Mouse (Mus musculus) limb, embryonic 14.5 days (tissue): ENCODE measurements around the gene Med27. TPM values are rescaled to one million over a fixed set of nuclear protein-coding genes. Genes with fewer than 3 reads are reported as not detected.

Experiments
- ATAC-seq: fragments of 200-750 bp; cut with Nextera tagmentation; 2 replicates; pipeline ENCODE4 v1.8.0; 2017; ENCODE audit warnings: low read depth, moderate number of reproducible peaks, moderate TSS enrichment; ENCODE audit not compliant: low FRiP score
- DNase-seq: peaks from one replicate; pipeline ENCODE4 v3.0.0-alpha.2; 2015; ENCODE audit warnings: low spot score
- H3K27ac ChIP-seq: fragments of 300-500 bp; sonication (generic); replicated peaks from 2 replicates; pipeline ENCODE4 v1.5.1; 2014; ENCODE audit warnings: low read depth, mild to moderate bottlenecking, low read length, moderate library complexity, mixed read lengths
- H3K27me3 ChIP-seq: fragments of 300-500 bp; sonication (generic); 2 replicates; pipeline ENCODE4 v1.6.1; 2014; ENCODE audit warnings: low read length, mixed read lengths; ENCODE audit not compliant: control insufficient read depth, insufficient read depth
- H3K36me3 ChIP-seq: fragments of 300-500 bp; sonication (generic); 2 replicates; pipeline ENCODE4 v1.6.1; 2014; ENCODE audit warnings: mild to moderate bottlenecking, low read length, moderate library complexity, mixed read lengths; ENCODE audit not compliant: control insufficient read depth, insufficient read depth
- H3K4me1 ChIP-seq: fragments of 300-500 bp; sonication (generic); 2 replicates; pipeline ENCODE4 v1.6.1; 2014; ENCODE audit warnings: antibody characterized with exemption, low read length, mixed read lengths; ENCODE audit not compliant: control insufficient read depth, insufficient read depth
- H3K4me2 ChIP-seq: fragments of 300-500 bp; sonication (generic); replicated peaks from 2 replicates; pipeline ENCODE4 v1.6.1; 2014; ENCODE audit warnings: low read depth, mild to moderate bottlenecking, low read length, moderate library complexity; ENCODE audit not compliant: severe bottlenecking
- H3K4me3 ChIP-seq: fragments of 300-500 bp; sonication (generic); replicated peaks from 2 replicates; pipeline ENCODE4 v1.5.1; 2014; ENCODE audit warnings: low read length
- H3K9ac ChIP-seq: fragments of 300-500 bp; sonication (generic); 2 replicates; pipeline ENCODE4 v1.6.1; 2014; ENCODE audit warnings: mild to moderate bottlenecking, low read depth, low read length, moderate library complexity; ENCODE audit not compliant: severe bottlenecking
- H3K9me3 ChIP-seq: fragments of 300-500 bp; sonication (generic); 2 replicates; pipeline ENCODE4 v1.6.1; 2016; ENCODE audit warnings: low read length; ENCODE audit not compliant: control insufficient read depth
- POLR2A ChIP-seq: fragments of 200-500 bp; IDR thresholded peaks from 2 replicates; pipeline ENCODE4 v1.8.0; 2012; ENCODE audit warnings: inconsistent platforms, mild to moderate bottlenecking, moderate library complexity, borderline replicate concordance; ENCODE audit not compliant: insufficient read depth, insufficient read length; ENCODE audit errors: extremely low read depth
- WGBS: fragments of 180-500 bp; shearing (Covaris S2); extraction: QIAGEN DNeasy Blood & Tissue Kit; methylation state at CpG from one replicate; pipeline ENCODE4 v1.1.7; 2014; 5-methylcytosine and 5-hydroxymethylcytosine counted together
- polyA plus RNA-seq, 2 experiments: library from polyadenylated mRNA; depleted of rRNA in 1 of 2; stranded (reverse) in 1 of 2; unstranded in 1 of 2; fragments of >200 nt; fragmentation: Nextera tagmentation in 1 of 2; extraction: Ambion mirVana in 1 of 2; gene quantifications; 2 replicates each; pipeline versions ENCODE4 v1.2.1 to v1.2.3; 2012 to 2014

Gene Med27
- polyA plus RNA-seq, 2 experiments, result 45.6 to 49.4 TPM

DNA sequence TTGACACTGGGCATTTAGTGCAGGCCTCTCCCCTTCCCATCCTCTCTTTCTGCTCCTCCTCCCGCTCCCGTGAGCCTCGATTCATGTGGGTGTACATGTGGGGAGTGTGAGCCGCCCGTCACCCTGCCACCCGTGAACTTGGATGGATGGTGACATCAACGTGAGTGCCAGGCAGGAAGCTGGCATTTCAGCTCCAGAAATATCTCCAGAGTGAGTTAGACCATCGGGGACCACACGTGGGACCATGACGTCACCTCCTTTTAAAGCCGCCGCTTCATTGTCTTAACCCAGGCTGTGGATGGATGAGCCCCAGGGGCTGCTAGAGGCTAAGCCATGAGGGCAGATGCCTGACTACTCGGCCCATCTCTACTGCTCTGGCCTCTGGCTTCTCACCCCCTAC, 195.4 kb downstream of the Med27 start:
- no peak for ATAC-seq
- H3K4me3 ChIP-seq, result no peak overlapping the region
- H3K27ac ChIP-seq, result no peak overlapping the region
- TF ChIP-seq POLR2A, result no peak
- H3K27me3 ChIP-seq, result no peaks in the 10 kb centered on the region
- 76% methylated on average over 13 of the region's 13 CpGs for WGBS
- no peaks in the 10 kb centered on the region for H3K36me3 ChIP-seq
- H3K4me2 ChIP-seq, result no peak overlapping the region
- H3K4me1 ChIP-seq, result peaks cover 7% of the 10 kb centered on the region; the same call in 1 of the 2 replicates
- H3K9ac ChIP-seq, result no peak overlapping the region
- no peak for DNase-seq
- no peaks in the 10 kb centered on the region for H3K9me3 ChIP-seq

DNA sequence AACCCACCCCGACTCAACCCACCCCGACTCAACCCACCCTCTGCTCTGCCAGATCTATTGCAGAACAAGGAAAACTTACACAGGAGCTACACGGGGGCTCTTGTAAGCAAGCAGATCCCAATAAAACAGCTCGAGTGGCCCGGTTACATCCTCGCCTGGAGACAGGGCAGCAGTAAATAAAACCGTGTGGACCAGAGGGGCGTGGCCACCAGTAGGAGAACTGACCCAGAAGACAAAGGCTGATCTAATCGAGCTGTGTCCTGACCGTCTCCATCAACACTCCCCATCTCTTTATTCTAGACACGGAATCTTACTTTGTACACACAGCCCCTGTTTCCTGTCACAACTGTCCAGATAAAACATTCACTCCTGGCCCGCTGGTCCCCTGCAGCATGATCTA, 200.0 kb downstream of the Med27 start:
- Histone ChIP-seq H3K4me2 (peak overlapping the region; percentile 28; the same call in 1 of the 2 replicates), H3K9me3 (no peaks in the 10 kb centered on the region), H3K27ac (no peak overlapping the region), H3K27me3 (no peaks in the 10 kb centered on the region), H3K4me3 (no peak overlapping the region), H3K4me1 (peaks cover 7% of the 10 kb centered on the region; the same call in 1 of the 2 replicates), H3K36me3 (no peaks in the 10 kb centered on the region), H3K9ac (no peak overlapping the region)
- no peak for ATAC-seq
- no peak for TF ChIP-seq POLR2A
- DNase-seq, result no peak
- WGBS, result 11% methylated on average over 12 of the region's 12 CpGs

- no peak for TF ChIP-seq POLR2A
- Histone ChIP-seq H3K4me1 (no peaks in the 10 kb centered on the region), H3K9ac (no peak overlapping the region), H3K9me3 (no peaks in the 10 kb centered on the region), H3K4me3 (no peak overlapping the region), H3K36me3 (no peaks in the 10 kb centered on the region), H3K27ac (no peak overlapping the region), H3K4me2 (no peak overlapping the region), H3K27me3 (no peaks in the 10 kb centered on the region)
- WGBS, result 75% methylated on average over 7 of the region's 7 CpGs
- ATAC-seq, result no peak
- no peak for DNase-seq
Observed at GRCm38 (mm10) chr2:29551816-29552585, 205.4 kb downstream of the Med27 start.

GRCm38 (mm10) chr2:29553945-29554634, 207.5 kb downstream of the Med27 start:
- no peak for TF ChIP-seq POLR2A
- no peak overlapping the region for H3K9ac ChIP-seq
- H3K4me2 ChIP-seq, result no peak overlapping the region
- H3K4me1 ChIP-seq, result no peaks in the 10 kb centered on the region
- ATAC-seq (no peak), DNase-seq (no peak)
- H3K9me3 ChIP-seq, result no peaks in the 10 kb centered on the region
- no peaks in the 10 kb centered on the region for H3K27me3 ChIP-seq
- 67% methylated on average over 4 of the region's 4 CpGs for WGBS
- H3K27ac ChIP-seq, result no peak overlapping the region
- no peak overlapping the region for H3K4me3 ChIP-seq
- no peaks in the 10 kb centered on the region for H3K36me3 ChIP-seq

GRCm38 (mm10) chr2:29558561-29558960, 211.9 kb downstream of the Med27 start:
- ATAC-seq (no peak), DNase-seq (no peak)
- no peaks in the 10 kb centered on the region for H3K36me3 ChIP-seq
- no peak overlapping the region for H3K9ac ChIP-seq
- H3K27ac ChIP-seq, result no peak overlapping the region
- H3K9me3 ChIP-seq, result no peaks in the 10 kb centered on the region
- H3K4me3 ChIP-seq, result no peak overlapping the region
- no peaks in the 10 kb centered on the region for H3K4me1 ChIP-seq
- 82% methylated on average over 6 of the region's 6 CpGs for WGBS
- H3K27me3 ChIP-seq, result no peaks in the 10 kb centered on the region
- no peak overlapping the region for H3K4me2 ChIP-seq
- no peak for TF ChIP-seq POLR2A
